Mouse (Mus musculus) MEL (cell line): ENCODE results near the gene Gm10577. TPM values are rescaled to one million over a fixed set of nuclear protein-coding genes. Genes with fewer than 3 reads are reported as not detected.

Experiments
- DNase-seq: peaks from one replicate; pipeline ENCODE4 v3.0.0; 2011; ENCODE audit warnings: low read depth, low spot score
- H3K27ac ChIP-seq: 2 replicates; pipeline ENCODE4 v1.5.1; 2012; ENCODE audit warnings: low read depth, mild to moderate bottlenecking, control low read depth, low read length, moderate library complexity; ENCODE audit not compliant: control insufficient read depth
- H3K27me3 ChIP-seq, 2 experiments: fragments of 150-350 bp in 1 of 2; sonication (generic) in 1 of 2; 2 replicates each; pipeline ENCODE4 v1.6.1; 2012; ENCODE audit warnings: low read length in 2 of 2, mild to moderate bottlenecking in 2 of 2, improper control_type of control experiment in 1 of 2, moderate library complexity in 1 of 2; ENCODE audit not compliant: insufficient read depth in 2 of 2, control insufficient read depth in 1 of 2
- H3K36me3 ChIP-seq, 2 experiments: 2 replicates each; pipeline ENCODE4 v1.6.1; 2012 to 2014; ENCODE audit warnings: low read length in 2 of 2, improper control_type of control experiment in 1 of 2, inconsistent platforms in 1 of 2, mild to moderate bottlenecking in 1 of 2; ENCODE audit not compliant: insufficient read depth in 2 of 2, control insufficient read depth in 1 of 2
- H3K4me1 ChIP-seq, 2 experiments: fragments of 150-350 bp in 1 of 2; sonication (generic) in 1 of 2; 2 replicates each; pipeline ENCODE4 v1.6.1; 2012; ENCODE audit warnings: low read length in 2 of 2, improper control_type of control experiment in 1 of 2, mild to moderate bottlenecking in 1 of 2; ENCODE audit not compliant: insufficient read depth in 2 of 2, control insufficient read depth in 1 of 2
- H3K4me3 ChIP-seq, 2 experiments: fragments of 150-350 bp in 1 of 2; sonication (generic) in 1 of 2; 2 replicates each; pipeline ENCODE4 v1.5.1; 2012; ENCODE audit warnings: low read depth in 2 of 2, low read length in 2 of 2, mild to moderate bottlenecking in 2 of 2, moderate library complexity in 2 of 2, control low read depth in 1 of 2, improper control_type of control experiment in 1 of 2; ENCODE audit not compliant: control insufficient read depth in 1 of 2, insufficient read depth in 1 of 2
- H3K79me2 ChIP-seq: 2 replicates; pipeline ENCODE4 v1.6.1; 2012; ENCODE audit warnings: mild to moderate bottlenecking, low read length, moderate library complexity; ENCODE audit not compliant: control insufficient read depth, poor library complexity, insufficient read depth
- H3K9ac ChIP-seq: 2 replicates; pipeline ENCODE4 v1.6.1; 2012; ENCODE audit warnings: low read depth, mild to moderate bottlenecking, control low read depth, low read length, moderate library complexity; ENCODE audit not compliant: control insufficient read depth, poor library complexity, severe bottlenecking
- H3K9me3 ChIP-seq: fragments of 150-350 bp; sonication (generic); replicated peaks from 2 replicates; pipeline ENCODE4 v1.6.1; 2012; ENCODE audit warnings: mild to moderate bottlenecking, low read length, improper control_type of control experiment, moderate library complexity; ENCODE audit not compliant: insufficient read depth
- CHD2 ChIP-seq: IDR thresholded peaks from 2 replicates; pipeline ENCODE4 v1.6.1; 2011; ENCODE audit warnings: low read length, improper control_type of control experiment
- E2F4 ChIP-seq: IDR thresholded peaks from 2 replicates; pipeline ENCODE4 v1.6.1; 2011; ENCODE audit warnings: low read depth, low read length, improper control_type of control experiment, borderline replicate concordance
- ELF1 ChIP-seq: IDR thresholded peaks from 2 replicates; pipeline ENCODE4 v1.6.1; 2014; ENCODE audit warnings: low read depth, mild to moderate bottlenecking, inconsistent platforms, low read length, improper control_type of control experiment, moderate library complexity
- ETS1 ChIP-seq: IDR thresholded peaks from 2 replicates; pipeline ENCODE4 v1.6.1; 2012; ENCODE audit warnings: low read depth, mild to moderate bottlenecking, inconsistent platforms, low read length, improper control_type of control experiment, moderate library complexity
- GABPA ChIP-seq: IDR thresholded peaks from 2 replicates; pipeline ENCODE4 v1.6.1; 2012; ENCODE audit warnings: low read depth, mild to moderate bottlenecking, inconsistent platforms, low read length, improper control_type of control experiment, moderate library complexity
- GATA1 ChIP-seq: IDR thresholded peaks from 2 replicates; pipeline ENCODE4 v1.6.1; 2011; ENCODE audit warnings: low read depth, low read length, improper control_type of control experiment
- HCFC1 ChIP-seq: IDR thresholded peaks from 2 replicates; pipeline ENCODE4 v1.6.1; 2012; ENCODE audit warnings: low read depth, mild to moderate bottlenecking, inconsistent platforms, low read length, improper control_type of control experiment, moderate library complexity
- JUND ChIP-seq: IDR thresholded peaks from 2 replicates; pipeline ENCODE4 v1.6.1; 2011; ENCODE audit warnings: low read depth, mild to moderate bottlenecking, improper control_type of control experiment, low read length
- MAZ ChIP-seq: IDR thresholded peaks from 2 replicates; pipeline ENCODE4 v1.6.1; 2012; ENCODE audit warnings: low read depth, mild to moderate bottlenecking, inconsistent platforms, low read length, improper control_type of control experiment
- MEF2A ChIP-seq: IDR thresholded peaks from 2 replicates; pipeline ENCODE4 v1.6.1; 2014; ENCODE audit warnings: low read depth, mild to moderate bottlenecking, inconsistent platforms, low read length, improper control_type of control experiment; ENCODE audit not compliant: poor library complexity, insufficient replicate concordance, severe bottlenecking; ENCODE audit errors: extremely low read depth
- MXI1 ChIP-seq: IDR thresholded peaks from 2 replicates; pipeline ENCODE4 v1.6.1; 2011; ENCODE audit warnings: mild to moderate bottlenecking, low read depth, low read length, improper control_type of control experiment
- MYB ChIP-seq: IDR thresholded peaks from 2 replicates; pipeline ENCODE4 v1.6.1; 2011; ENCODE audit warnings: mild to moderate bottlenecking, low read depth, low read length, improper control_type of control experiment
- MYC ChIP-seq: IDR thresholded peaks from 2 replicates; pipeline ENCODE4 v1.6.1; 2011; ENCODE audit warnings: low read depth, mild to moderate bottlenecking, low read length, improper control_type of control experiment, moderate library complexity
- NELFE ChIP-seq: IDR thresholded peaks from 2 replicates; pipeline ENCODE4 v1.6.1; 2011; ENCODE audit warnings: low read depth, low read length, improper control_type of control experiment
- RCOR1 ChIP-seq: IDR thresholded peaks from 2 replicates; pipeline ENCODE4 v1.6.1; 2012; ENCODE audit warnings: low read depth, mild to moderate bottlenecking, inconsistent platforms, low read length, improper control_type of control experiment
- SMC3 ChIP-seq: IDR thresholded peaks from 2 replicates; pipeline ENCODE4 v1.6.1; 2011; ENCODE audit warnings: low read depth, low read length, improper control_type of control experiment
- TBP ChIP-seq: IDR thresholded peaks from 2 replicates; pipeline ENCODE4 v1.8.0; 2011; ENCODE audit warnings: low read depth, low read length, improper control_type of control experiment
- UBTF ChIP-seq: IDR thresholded peaks from 2 replicates; pipeline ENCODE4 v1.6.1; 2012; ENCODE audit warnings: low read depth, mild to moderate bottlenecking, inconsistent platforms, low read length, improper control_type of control experiment, moderate library complexity, borderline replicate concordance; ENCODE audit not compliant: insufficient read depth
- USF2 ChIP-seq, 2 experiments: IDR thresholded peaks; 2 replicates each; pipeline ENCODE4 v1.6.1; 2011 to 2012; ENCODE audit warnings: improper control_type of control experiment in 2 of 2, low read length in 2 of 2, borderline replicate concordance in 1 of 2, inconsistent platforms in 1 of 2, low read depth in 1 of 2, mild to moderate bottlenecking in 1 of 2; ENCODE audit not compliant: insufficient read depth in 1 of 2
- ZC3H11A ChIP-seq: IDR thresholded peaks from 2 replicates; pipeline ENCODE4 v1.6.1; 2012; ENCODE audit warnings: low read depth, mild to moderate bottlenecking, inconsistent platforms, low read length, improper control_type of control experiment
- ZNF384 ChIP-seq: IDR thresholded peaks from 2 replicates; pipeline ENCODE4 v1.6.1; 2012; ENCODE audit warnings: low read depth, mild to moderate bottlenecking, inconsistent platforms, low read length, improper control_type of control experiment
- polyA plus RNA-seq, 2 experiments: library from polyadenylated mRNA; stranded (reverse) in 1 of 2; unstranded in 1 of 2; fragments of >175 nt in 1 of 2; fragments of >200 nt in 1 of 2; gene quantifications; 2 replicates each; pipeline versions ENCODE4 v1.2.1 to v1.2.4; 2012; ENCODE audit warnings: low replicate concordance in 2 of 2, low read depth in 1 of 2; ENCODE audit not compliant: insufficient read length in 2 of 2, insufficient read depth in 1 of 2, missing spikeins in 1 of 2
- total RNA-seq: library from RNA; depleted of rRNA; stranded (reverse); fragments of 300-350 nt; gene quantifications from 2 replicates; pipeline ENCODE4 v1.2.3, GENCODE M21; 2012

Gene Gm10577
- total and polyA plus RNA-seq, 3 experiments, result not detected

GRCm38 (mm10) chr4:101000622-101001021 is 19.9 kb downstream of the Gm10577 start:
- H3K79me2 ChIP-seq, result no peaks in the 10 kb centered on the region; the same call in 1 of the 2 replicates
- no peaks in the 10 kb centered on the region for H3K36me3 ChIP-seq
- H3K9me3 ChIP-seq, result no peaks in the 10 kb centered on the region
- DNase-seq, result no peak
- no peak for TF ChIP-seq MYC
- H3K4me3 ChIP-seq, result no peak overlapping the region
- H3K27me3 ChIP-seq, result no peaks in the 10 kb centered on the region
- peaks cover 3 to 4% of the 10 kb centered on the region in 2 experiments; a peak in 2 of 4 replicates for H3K4me1 ChIP-seq
- H3K9ac ChIP-seq, result no peak overlapping the region
- no peak overlapping the region for H3K27ac ChIP-seq

GRCm38 (mm10) chr4:100998906-100999305 is 21.6 kb downstream of the Gm10577 start:
- Histone ChIP-seq H3K9me3 (no peaks in the 10 kb centered on the region), H3K4me1 (peaks cover 8% of the 10 kb centered on the region in 2 experiments), H3K4me3 (no peak overlapping the region), H3K27ac (no peak overlapping the region), H3K79me2 (peaks cover 3% of the 10 kb centered on the region), H3K9ac (no peak overlapping the region), H3K36me3 (peaks cover 0 to 5% of the 10 kb centered on the region in 2 experiments; a peak in 2 of 4 replicates), H3K27me3 (no peaks in the 10 kb centered on the region)
- no peak for DNase-seq
- TF ChIP-seq GATA1 (no peak), MYB (no peak), NELFE (no peak), E2F4 (no peak), RCOR1 (no peak), MEF2A (no peak), JUND (no peak), HCFC1 (no peak), ETS1 (no peak), ZNF384 (no peak), MXI1 (no peak), ZC3H11A (no peak), UBTF (no peak), MAZ (no peak), ELF1 (no peak), CHD2 (no peak), USF2 (IDR thresholded peaks at IDR 0.05; ENCODE audit: borderline replicate concordance in 1 of 2, insufficient read depth in 1 of 2, low read depth in 1 of 2, low read length in 2 of 2) (no peak), TBP (no peak), SMC3 (no peak), GABPA (no peak)
